Mouse (Mus musculus): ENCODE data around the gene Wdr20. TPM values are rescaled to one million over a fixed set of nuclear protein-coding genes. Genes with fewer than 3 reads are reported as not detected.

Gene Wdr20
- total RNA-seq, 2 experiments from 2014 or later: 46.2 to 48.1 TPM

GRCm38 (mm10) chr12:110850010-110850928 is 112.5 kb downstream of the Wdr20 start, which contains the start of gene Zfp839:
TSS of gene Zfp839 (plus strand) at chr12:110850253.
- peak; percentile 88 to 90 for DNase-seq (ENCODE audit: low spot score in 2 of 2)

DNA sequence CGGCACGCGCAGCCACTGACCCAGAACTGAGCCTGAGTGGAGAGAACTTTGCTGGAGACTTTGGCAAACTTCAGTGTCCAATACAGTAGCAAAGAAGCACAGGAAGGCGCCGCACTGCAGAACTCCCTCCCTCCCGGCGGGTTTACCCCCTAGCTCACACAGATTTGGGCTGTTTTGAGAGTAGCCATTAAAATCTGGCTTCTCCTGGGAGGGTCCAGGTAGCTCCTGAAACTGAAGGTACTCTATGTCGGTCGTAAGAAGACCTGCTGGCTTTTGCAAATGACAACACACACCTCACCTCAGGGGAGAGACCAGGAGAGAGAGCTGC is 113.1 kb downstream of the Wdr20 start:
- DNase-seq (ENCODE audit: low spot score in 2 of 2): no peak

GRCm38 (mm10) chr12:110851414-110851813 is 113.7 kb downstream of the Wdr20 start:
- DNase-seq (ENCODE audit: low spot score in 2 of 2): no peak

GRCm38 (mm10) chr12:110851923-110852322 is 114.2 kb downstream of the Wdr20 start:
- no peak for DNase-seq (ENCODE audit: low spot score in 2 of 2)

Other genes with a start within 250 kb of the Wdr20 start
- gene Dync1h1, start 136.5 kb upstream of the Wdr20 start, total RNA-seq (2021): 100 to 1,000 TPM; 309 to 310 TPM
- gene 1700001K19Rik, start 55.3 kb upstream of the Wdr20 start, total RNA-seq (2021): not detected
- gene Hsp90aa1, start 35.2 kb upstream of the Wdr20 start, total RNA-seq (2021): 1,000 to 10,000 TPM in 1 of 2 experiments, 100 to 1,000 TPM in 1; 981 to 1,007 TPM
- 10 to 100 TPM; 10.9 to 11.6 TPM for gene Mok, start 103.0 kb downstream of the Wdr20 start, total RNA-seq (2021)
- gene Zfp839, start 112.3 kb downstream of the Wdr20 start, total RNA-seq (2021): 10 to 100 TPM; 11.7 to 12.8 TPM
- gene Cinp, start 151.2 kb downstream of the Wdr20 start, total RNA-seq (2021): 10 to 100 TPM; 89.6 to 93.8 TPM
- gene Tecpr2, start 151.3 kb downstream of the Wdr20 start, total RNA-seq (2021): 10 to 100 TPM; 46.6 TPM
- 10 to 100 TPM; 19.6 to 21.1 TPM for gene Ankrd9, start 241.1 kb downstream of the Wdr20 start, total RNA-seq (2021)

Data from left cerebral cortex, adult 18-20 months (tissue).